Mouse (Mus musculus): Measurements from ENCODE around the gene Cenpx.
"Not testable (repeated sequence)": the region's sequence is repeated elsewhere in the genome, so short reads cannot be mapped to it uniquely, and the experiment has no call there.

Cenpx gene

DNA sequence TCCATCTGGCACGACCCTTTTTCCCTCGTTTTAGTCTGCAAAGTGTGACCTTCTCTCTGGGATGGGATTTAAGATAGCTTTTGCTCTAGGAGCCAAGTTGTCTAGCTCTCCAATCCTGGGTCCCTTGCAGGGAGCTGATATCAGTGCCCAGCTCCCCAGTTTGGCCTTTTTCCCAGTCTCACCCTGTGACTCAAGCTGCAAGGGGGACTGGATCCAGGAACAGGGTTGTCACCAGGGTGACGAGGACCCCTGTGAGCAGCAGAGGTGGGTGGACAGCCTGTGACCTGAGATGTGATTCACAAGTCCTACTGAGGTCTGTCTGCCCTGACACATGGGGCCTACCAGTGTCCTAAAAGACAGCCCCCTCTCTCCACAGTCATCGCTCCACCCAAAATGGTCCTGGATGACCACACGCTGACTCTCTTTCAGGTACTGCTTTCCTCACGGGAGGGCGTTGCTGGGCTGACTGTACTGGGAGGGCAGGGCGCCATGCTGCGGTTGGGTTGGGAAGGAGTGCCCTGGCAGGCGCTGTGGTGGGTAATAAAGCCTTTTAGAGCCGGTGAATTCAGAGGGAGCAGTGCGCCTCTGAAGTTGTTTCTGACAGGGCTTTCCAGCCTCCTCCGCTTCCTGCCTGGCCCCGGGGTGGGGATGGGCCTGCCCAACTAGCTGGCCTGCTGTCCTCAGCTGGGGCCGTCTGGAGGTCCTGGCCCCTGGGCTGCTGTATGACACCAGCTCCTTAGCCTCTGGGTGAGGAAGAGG is 9.7 kb downstream of the Cenpx start:
- peak; percentile 84 for DNase-seq (ENCODE audit: low read depth, low spot score)

GRCm38 (mm10) chr11:120697741-120698140 is 15.8 kb downstream of the Cenpx start:
- DNase-seq (ENCODE audit: low read depth, low spot score), result peak; percentile 100

DNA sequence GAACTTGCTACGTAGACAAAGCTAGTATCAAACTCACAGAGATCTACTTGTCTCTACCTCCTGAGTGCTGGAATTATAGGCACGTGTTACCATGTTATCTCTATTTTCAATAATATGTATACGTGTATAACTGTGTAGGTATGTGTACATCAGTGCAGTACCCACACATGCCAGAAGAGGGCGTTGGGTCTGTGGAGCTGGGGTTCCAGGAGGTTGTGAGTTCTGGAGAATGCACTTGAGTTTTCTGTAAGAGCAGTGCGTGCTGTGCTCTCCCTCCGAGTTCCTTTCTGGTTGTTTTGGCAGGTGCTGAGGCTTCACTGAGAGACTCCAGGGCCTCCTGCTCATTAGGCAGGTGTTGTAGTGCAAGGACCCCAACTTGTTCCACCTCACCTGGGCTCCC is 17.0 kb downstream of the Cenpx start:
- DNase-seq (ENCODE audit: low read depth, low spot score), result no peak

DNA sequence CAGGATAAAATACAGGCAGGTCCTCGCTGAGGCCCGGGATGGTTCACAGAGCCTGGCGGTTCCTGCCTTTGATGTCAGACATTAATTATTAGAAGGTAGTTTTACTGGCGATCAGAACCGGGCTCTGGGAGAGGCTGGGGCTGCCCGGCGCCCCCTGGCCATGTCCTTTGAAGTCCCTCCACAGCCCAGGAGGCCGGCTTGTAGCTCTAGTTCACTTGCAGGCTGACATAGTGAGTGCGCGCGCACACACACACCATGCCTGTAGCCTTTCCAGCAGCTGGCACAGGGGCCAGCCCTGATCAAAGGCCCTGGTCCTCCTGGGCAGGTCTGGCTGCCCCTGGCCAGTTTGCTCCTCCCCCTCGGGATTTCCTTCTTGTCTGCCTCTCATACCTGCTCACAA is 17.9 kb downstream of the Cenpx start:
- DNase-seq (ENCODE audit: low read depth, low spot score), result no peak

DNA sequence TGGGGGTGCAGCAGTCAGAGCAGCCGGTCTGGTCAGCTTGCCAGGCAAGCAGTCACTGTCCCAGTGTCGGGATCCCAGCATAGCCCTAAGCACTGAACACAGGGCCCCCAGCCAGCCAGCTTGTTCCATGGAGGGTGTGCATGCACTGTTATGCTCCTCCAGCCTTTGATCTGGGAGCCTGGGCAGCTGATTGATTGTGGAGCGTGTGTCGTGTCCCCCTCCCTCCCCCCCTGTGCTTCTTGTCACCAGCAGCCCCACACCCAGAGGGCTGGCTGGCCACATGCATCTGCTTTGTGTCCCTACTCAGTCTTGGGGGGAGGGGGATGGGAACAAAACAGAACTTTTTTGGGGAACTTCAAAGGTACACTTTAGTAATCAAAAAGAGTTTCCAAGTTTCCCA is 18.4 kb downstream of the Cenpx start:
- DNase-seq (ENCODE audit: low read depth, low spot score), result no peak

- no peak for DNase-seq (ENCODE audit: low read depth, low spot score)
Observed at GRCm38 (mm10) chr11:120693461-120693860, 20.1 kb downstream of the Cenpx start.

GRCm38 (mm10) chr11:120692471-120693011 is 21.0 kb downstream of the Cenpx start:
- peak; percentile 34 for DNase-seq (ENCODE audit: low read depth, low spot score)

GRCm38 (mm10) chr11:120689365-120689764 is 24.2 kb downstream of the Cenpx start:
- no peak for DNase-seq (ENCODE audit: low read depth, low spot score)

- no peak for DNase-seq (ENCODE audit: low read depth, low spot score)
Observed at GRCm38 (mm10) chr11:120686650-120687272, 26.8 kb downstream of the Cenpx start.

DNA sequence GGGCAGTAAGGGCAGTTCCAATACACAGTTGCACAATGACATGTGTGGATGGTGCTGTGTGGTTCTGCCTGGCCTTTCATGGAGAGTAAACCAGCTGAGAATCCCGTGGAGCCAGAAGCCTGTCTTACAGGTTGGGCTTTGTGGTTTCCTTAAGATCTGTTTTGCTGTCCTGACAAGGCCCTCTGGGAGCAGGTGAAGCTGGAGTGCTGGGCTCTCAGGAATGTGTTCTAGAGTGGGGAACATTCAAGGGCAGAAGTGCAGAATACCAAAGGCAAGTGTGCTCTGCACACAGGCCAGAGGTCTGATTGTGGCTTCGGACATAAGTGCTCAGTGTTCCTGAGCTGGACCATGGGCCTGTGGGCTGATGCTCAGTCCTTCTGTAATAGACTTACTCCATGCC is 28.9 kb downstream of the Cenpx start:
- peak; percentile 25 for DNase-seq (ENCODE audit: low read depth, low spot score)

- peak; percentile 41 for DNase-seq (ENCODE audit: low read depth, low spot score)
Observed at GRCm38 (mm10) chr11:120684086-120684485, 29.5 kb downstream of the Cenpx start.

DNA sequence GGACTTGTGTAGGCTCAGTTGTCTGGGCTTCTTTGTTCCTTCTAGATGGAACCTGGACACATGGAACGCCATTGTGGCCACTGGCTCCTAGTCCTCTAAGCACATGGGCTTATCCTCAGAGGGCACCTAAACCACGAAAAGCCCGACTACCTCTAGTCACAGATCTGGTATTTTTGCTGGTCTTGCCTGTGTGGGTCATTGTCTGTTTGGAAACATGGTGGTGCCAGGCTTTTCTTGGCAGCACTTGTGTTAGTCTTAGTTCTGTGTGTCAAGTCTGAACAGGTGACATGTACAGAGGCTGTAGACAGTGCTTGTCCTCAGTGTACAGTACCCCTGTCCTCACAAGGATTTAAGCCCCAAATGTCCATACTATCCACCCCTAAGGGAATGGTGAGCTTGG is 30.0 kb downstream of the Cenpx start:
- peak; percentile 56 for DNase-seq (ENCODE audit: low read depth, low spot score)

- DNase-seq (ENCODE audit: low read depth, low spot score), result peak; percentile 95
Observed at GRCm38 (mm10) chr11:120682683-120683082, 30.9 kb downstream of the Cenpx start.

DNA sequence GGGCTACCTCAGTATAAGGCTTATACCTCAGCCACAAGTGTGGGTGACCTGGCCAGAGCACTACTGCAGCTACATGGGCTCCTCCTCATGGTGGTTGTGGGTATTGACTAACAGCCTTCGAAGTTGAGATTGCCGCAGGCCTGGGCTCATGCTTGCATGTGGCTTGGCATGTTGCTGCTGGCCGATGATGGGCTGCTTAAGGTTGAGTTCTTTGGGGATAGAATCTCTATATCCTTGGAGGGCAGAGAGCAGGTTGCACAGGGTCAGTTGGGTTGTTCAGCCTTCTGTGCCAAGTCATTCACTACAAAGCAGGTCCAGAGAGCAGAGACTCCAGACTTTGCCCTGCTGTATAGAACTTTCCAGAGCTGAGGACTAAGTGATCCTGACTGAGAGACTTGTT is 33.6 kb downstream of the Cenpx start:
- DNase-seq (ENCODE audit: low read depth, low spot score), result peak; percentile 63

DNA sequence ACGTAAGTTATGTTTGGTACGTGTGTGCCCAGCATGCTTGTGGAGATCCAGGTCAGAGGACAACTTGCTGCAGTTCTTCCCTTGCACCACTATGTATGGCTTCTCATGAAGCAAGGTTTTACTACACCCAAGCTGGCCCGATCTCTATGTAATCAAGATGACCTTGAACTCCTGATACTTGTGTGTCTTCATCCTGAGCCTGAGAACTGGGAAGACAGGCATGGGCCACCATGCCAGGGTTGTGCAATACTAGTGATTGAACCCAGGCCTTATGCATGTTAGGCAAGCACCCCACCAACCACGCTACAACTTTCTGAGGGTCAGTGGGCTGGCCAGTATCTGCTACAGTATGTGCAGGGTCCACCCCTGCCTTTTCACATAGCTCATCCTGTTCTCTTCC is 36.6 kb downstream of the Cenpx start:
- DNase-seq (ENCODE audit: low read depth, low spot score), result no peak

DNA sequence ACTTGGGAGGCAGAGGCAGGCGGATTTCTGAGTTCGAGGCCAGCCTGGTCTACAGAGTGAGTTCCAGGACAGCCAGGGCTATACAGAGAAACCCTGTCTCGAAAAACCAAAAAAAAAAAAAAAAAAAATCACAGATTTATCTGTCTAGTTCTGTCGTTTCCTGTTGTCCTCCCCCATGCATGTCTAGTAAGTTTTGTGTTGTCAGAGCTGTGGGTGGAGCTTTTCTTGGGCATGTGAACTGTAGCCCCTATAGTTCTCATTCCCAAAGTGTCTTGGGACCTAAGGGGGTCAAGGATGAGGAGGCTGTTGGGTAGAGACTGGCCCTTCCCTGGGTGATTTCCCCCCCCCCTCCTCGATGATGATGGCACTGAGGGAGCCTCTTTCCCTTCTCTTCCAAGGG is 37.7 kb downstream of the Cenpx start:
- DNase-seq (ENCODE audit: low read depth, low spot score), result not testable (repeated sequence)

GRCm38 (mm10) chr11:120673594-120674122 is 39.9 kb downstream of the Cenpx start:
- DNase-seq (ENCODE audit: low read depth, low spot score), result no peak

GRCm38 (mm10) chr11:120672687-120673593 is 40.6 kb downstream of the Cenpx start, which contains the start of gene Aspscr1:
TSS of gene Aspscr1 (plus strand) at chr11:120672973.
- peak; percentile 94 for DNase-seq (ENCODE audit: low read depth, low spot score)

DNA sequence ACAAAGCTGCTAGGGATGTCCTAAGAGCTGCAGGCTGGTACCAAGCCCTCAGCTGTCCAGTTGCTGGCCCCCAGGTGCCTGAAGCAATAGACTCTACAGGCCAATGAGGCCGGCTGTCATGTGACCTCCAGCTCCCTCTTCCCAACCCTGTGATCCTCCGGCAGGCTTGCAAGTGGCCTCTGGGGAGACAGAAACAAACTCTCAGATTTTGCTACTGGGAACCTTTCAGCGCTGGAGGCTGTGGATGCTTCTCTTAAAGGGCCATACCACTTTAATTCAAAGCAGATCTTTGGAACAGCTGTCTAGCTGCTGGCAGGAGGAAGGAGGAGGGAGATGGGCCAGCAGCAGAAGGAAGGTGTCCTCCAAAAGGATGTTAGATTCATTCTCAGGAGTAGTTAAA is 46.9 kb downstream of the Cenpx start:
- DNase-seq (ENCODE audit: low read depth, low spot score), result no peak

DNA sequence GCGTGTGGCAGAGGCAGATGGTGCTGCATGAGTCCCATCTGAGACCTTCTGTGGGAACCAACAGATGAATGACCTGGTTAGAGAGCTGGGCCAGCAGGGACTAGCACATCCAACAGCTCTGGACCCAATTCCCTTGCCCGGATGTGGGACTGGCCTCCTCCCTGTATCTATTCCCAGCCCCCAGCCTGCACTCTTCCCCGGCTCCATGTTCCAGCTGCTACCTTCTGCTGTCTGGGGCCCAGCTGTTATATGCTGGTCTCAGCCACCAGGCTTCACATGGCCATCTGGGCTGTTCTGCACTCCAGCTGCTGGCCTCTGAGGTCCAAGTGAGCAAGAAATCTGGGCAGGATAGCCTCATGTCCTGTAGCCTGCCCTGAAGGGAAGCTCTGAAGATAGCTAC is 48.1 kb downstream of the Cenpx start:
- no peak for DNase-seq (ENCODE audit: low read depth, low spot score)

GRCm38 (mm10) chr11:120663714-120664113 is 49.8 kb downstream of the Cenpx start:
- no peak for DNase-seq (ENCODE audit: low read depth, low spot score)

DNA sequence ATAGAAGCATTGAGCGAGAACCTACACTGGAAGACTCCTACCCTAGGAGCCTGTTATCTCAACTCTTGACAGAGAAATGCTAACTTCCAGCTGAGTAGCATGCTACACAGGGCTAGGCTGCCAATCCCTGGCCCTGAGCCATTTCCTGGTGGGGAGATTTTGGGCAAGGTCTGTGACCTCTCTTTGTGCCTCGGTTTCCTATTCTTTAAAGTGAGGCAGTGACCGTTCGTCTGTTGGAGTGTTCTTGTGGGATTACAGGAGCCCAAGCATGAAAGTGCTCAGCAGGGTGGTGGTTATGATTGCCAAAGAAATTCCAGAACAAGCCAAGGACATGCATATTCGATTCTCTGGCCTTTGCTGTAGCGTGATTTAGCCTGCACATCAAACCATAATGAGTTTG is 50.8 kb downstream of the Cenpx start:
- no peak for DNase-seq (ENCODE audit: low read depth, low spot score)

Data from 3T3-L1 (cell line).